8 mouse cellular contexts compared by ENCODE assay signal in genomic region chr19:41481887-41482189, GRCm38 (mm10). TPM values are rescaled to one million over a fixed set of nuclear protein-coding genes. Genes with fewer than 3 reads are reported as not detected.
DNase-seq lines count a peak whose midpoint lies in the region; ATAC-seq and TF ChIP-seq lines count a peak whose summit lies in the region.

No protein-coding gene starts in this region.

- no peak for TF ChIP-seq CTCF in layer of hippocampus, adult 2 months (conservative IDR thresholded peaks at IDR 0.05)
- no peak for TF ChIP-seq CTCF in cortical plate, adult 2 months (IDR thresholded peaks at IDR 0.05; ENCODE audit: extremely low read depth, insufficient read depth, low read length)

- no peak for DNase-seq in layer of hippocampus, adult 2 months (ENCODE audit: low spot score in 2 of 2)
- DNase-seq in layer of hippocampus, postnatal 25 days (ENCODE audit: extremely low spot score in 1 of 2, low spot score in 1 of 2), result no peak
- DNase-seq in layer of hippocampus, postnatal 10 days (ENCODE audit: low spot score in 2 of 2), result no peak
- no peak for DNase-seq in left cerebral cortex, adult 8-10 months (ENCODE audit: low spot score in 2 of 2)
- no peak for DNase-seq in thymus, postnatal 10 days (ENCODE audit: low spot score in 2 of 2)

- peak overlapping the region; percentile 63 for H3K4me3 ChIP-seq in layer of hippocampus, adult 2 months
- peak overlapping the region; percentile 97 for H3K4me3 ChIP-seq in cortical plate, adult 2 months (ENCODE audit: insufficient read depth, low read length)
- peak overlapping the region; percentile 93 for H3K4me3 ChIP-seq in hindbrain, embryonic 16.5 days (ENCODE audit: low read length)
- H3K4me3 ChIP-seq in midbrain, embryonic 16.5 days (ENCODE audit: low read depth, low read length), result peak overlapping the region; percentile 99

- H3K9ac ChIP-seq in hindbrain, embryonic 16.5 days (ENCODE audit: low read depth, low read length), result peak overlapping the region; percentile 96
- no peak overlapping the region; the same call in 1 of the 2 replicates for H3K9ac ChIP-seq in midbrain, embryonic 16.5 days (ENCODE audit: low read depth, low read length)

- H3K27ac ChIP-seq in layer of hippocampus, adult 2 months, result peak overlapping the region; percentile 99
- H3K27ac ChIP-seq in cortical plate, adult 2 months (ENCODE audit: insufficient read depth, low read length), result peak overlapping the region; percentile 36; the same call in 1 of the 2 replicates
- H3K27ac ChIP-seq in hindbrain, embryonic 16.5 days (ENCODE audit: low read depth, low read length), result peak overlapping the region; percentile 99
- peak overlapping the region; percentile 98; the same call in 1 of the 2 replicates for H3K27ac ChIP-seq in midbrain, embryonic 16.5 days (ENCODE audit: low read length)

- no peak for TF ChIP-seq POLR2A in cortical plate, adult 2 months (IDR thresholded peaks at IDR 0.05; ENCODE audit: extremely low read depth, insufficient read depth, low read length)

- H3K27me3 ChIP-seq in hindbrain, embryonic 16.5 days (replicated peaks; ENCODE audit: control insufficient read depth, insufficient read depth, low read length), result no peaks in the 10 kb centered on the region
- H3K27me3 ChIP-seq in midbrain, embryonic 16.5 days (ENCODE audit: control insufficient read depth, insufficient read depth, low read depth, low read length), result no peaks in the 10 kb centered on the region; the same call in 1 of the 2 replicates

- H3K9me3 ChIP-seq in hindbrain, embryonic 16.5 days (ENCODE audit: control insufficient read depth, low read length), result no peaks in the 10 kb centered on the region
- H3K9me3 ChIP-seq in midbrain, embryonic 16.5 days (replicated peaks; ENCODE audit: control insufficient read depth, low read length, poor library complexity, severe bottlenecking), result no peaks in the 10 kb centered on the region

- WGBS in hindbrain, embryonic 16.5 days, result 5% methylated on average over 6 of the region's 6 CpGs
- 7% methylated on average over 6 of the region's 6 CpGs for WGBS in midbrain, embryonic 16.5 days

- ATAC-seq in hindbrain, embryonic 16.5 days, result no peak
- no peak for ATAC-seq in midbrain, embryonic 16.5 days

- H3K4me1 ChIP-seq in cortical plate, adult 2 months (ENCODE audit: control insufficient read depth, insufficient read depth, low read length), result peaks cover 7% of the 10 kb centered on the region; the same call in 1 of the 2 replicates
- peaks cover 25% of the 10 kb centered on the region for H3K4me1 ChIP-seq in hindbrain, embryonic 16.5 days (ENCODE audit: control insufficient read depth, insufficient read depth, low read depth, low read length)
- peaks cover 32% of the 10 kb centered on the region for H3K4me1 ChIP-seq in midbrain, embryonic 16.5 days (ENCODE audit: control insufficient read depth, insufficient read depth, low read length)

- H3K4me2 ChIP-seq in hindbrain, embryonic 16.5 days (ENCODE audit: low read length), result peak overlapping the region; percentile 76
- H3K4me2 ChIP-seq in midbrain, embryonic 16.5 days (ENCODE audit: low read length), result peak overlapping the region; percentile 78

- no peaks in the 10 kb centered on the region for H3K36me3 ChIP-seq in hindbrain, embryonic 16.5 days (ENCODE audit: control insufficient read depth, insufficient read depth, low read length)
- no peaks in the 10 kb centered on the region for H3K36me3 ChIP-seq in midbrain, embryonic 16.5 days (ENCODE audit: control insufficient read depth, insufficient read depth, low read length)

RNA-seq across cellular contexts. Expression of gene Lcor, which starts 0.6 kb away (rescaled TPM):
- total RNA-seq in layer of hippocampus, adult 2 months (2021), result 10 to 100 TPM; 17.1 to 20.9 TPM
- 10 to 100 TPM; 16.2 to 19.0 TPM for total RNA-seq in layer of hippocampus, postnatal 25 days (2021)
- polyA plus RNA-seq in cortical plate, adult 2 months (2012; rRNA removed), result 3.4 and 3.5 TPM in 2 replicates
- 9.9 and 12.0 TPM in 2 replicates for polyA plus RNA-seq in hindbrain, embryonic 16.5 days (2015; fragmentation: Nextera tagmentation; extraction: Ambion mirVana)
- 13.9 and 20.7 TPM in 2 replicates for polyA plus RNA-seq in midbrain, embryonic 16.5 days (2015; fragmentation: Nextera tagmentation; extraction: Ambion mirVana)
- 10 to 100 TPM; 17.0 to 18.1 TPM for total RNA-seq in layer of hippocampus, postnatal 10 days (2021)
- 10 to 100 TPM; 18.6 to 21.9 (median 20.8) TPM for total RNA-seq in left cerebral cortex, adult 8-10 months (2022)

Comparison
In these comparisons a context has a peak if more than half of its experiments do, and no peak if none do; other contexts are left out.
1. H3K27ac ChIP-seq: peak in every context shown above with its lines; median percentile 99 in layer of hippocampus, adult 2 months; 99 in hindbrain, embryonic 16.5 days; 98 in midbrain, embryonic 16.5 days; 36 in cortical plate, adult 2 months.